Comparison of ENCODE assay signal across 11 mouse cellular contexts in genomic region chr17:27603522-27604234, GRCm38 (mm10). TPM values are rescaled to one million over a fixed set of nuclear protein-coding genes. Genes with fewer than 3 reads are reported as not detected.
DNase-seq lines count a peak whose midpoint lies in the region; ATAC-seq and TF ChIP-seq lines count a peak whose summit lies in the region.
"Had no signal": no experiment of that assay in that cellular context is flagged by ENCODE, and none has a peak within 500 bp of the region (broad histone marks: within the 10 kb centered on the region; RNA-seq: fewer than 3 reads in every experiment).

No protein-coding gene starts in this region.

- H3K9ac ChIP-seq in midbrain, embryonic 14.5 days (replicated peaks; ENCODE audit: low read length): no peak overlapping the region
- no peak overlapping the region for H3K9ac ChIP-seq in midbrain, embryonic 16.5 days (ENCODE audit: low read depth, low read length)
- peak overlapping the region; percentile 66 for H3K9ac ChIP-seq in heart, embryonic 16.5 days (ENCODE audit: low read length)
- no peak overlapping the region for H3K9ac ChIP-seq in kidney, embryonic 16.5 days (replicated peaks; ENCODE audit: low read length)
- H3K9ac ChIP-seq in intestine, postnatal 0 days (ENCODE audit: low read depth, low read length): no peak overlapping the region
- H3K9ac ChIP-seq: lung, embryonic 15.5 days had no signal

- no peak for TF ChIP-seq CTCF in intestine, postnatal 0 days (IDR thresholded peaks at IDR 0.05; ENCODE audit: low read depth)

- peaks cover 37% of the 10 kb centered on the region for H3K4me1 ChIP-seq in midbrain, embryonic 14.5 days (ENCODE audit: control insufficient read depth, insufficient read depth, low read length)
- peaks cover 26% of the 10 kb centered on the region for H3K4me1 ChIP-seq in midbrain, embryonic 16.5 days (ENCODE audit: control insufficient read depth, insufficient read depth, low read length)
- H3K4me1 ChIP-seq in heart, embryonic 16.5 days (ENCODE audit: control insufficient read depth, insufficient read depth, low read length): peaks cover 65% of the 10 kb centered on the region
- H3K4me1 ChIP-seq in kidney, embryonic 16.5 days (ENCODE audit: insufficient read depth, low read length): peaks cover 24% of the 10 kb centered on the region
- H3K4me1 ChIP-seq in intestine, postnatal 0 days (replicated peaks; ENCODE audit: control insufficient read depth, insufficient read depth, low read length): no peaks in the 10 kb centered on the region

- no peaks in the 10 kb centered on the region for H3K27me3 ChIP-seq in midbrain, embryonic 14.5 days (ENCODE audit: control insufficient read depth, insufficient read depth, low read length)
- H3K27me3 ChIP-seq in midbrain, embryonic 16.5 days (ENCODE audit: control insufficient read depth, insufficient read depth, low read depth, low read length): no peaks in the 10 kb centered on the region
- no peaks in the 10 kb centered on the region for H3K27me3 ChIP-seq in heart, embryonic 16.5 days (ENCODE audit: control insufficient read depth, insufficient read depth, low read length)
- no peaks in the 10 kb centered on the region for H3K27me3 ChIP-seq in kidney, embryonic 16.5 days (ENCODE audit: insufficient read depth, low read length)
- no peaks in the 10 kb centered on the region for H3K27me3 ChIP-seq in intestine, postnatal 0 days (replicated peaks; ENCODE audit: control insufficient read depth, insufficient read depth, low read length)
- H3K27me3 ChIP-seq: lung, embryonic 15.5 days had no signal

- no peak for ATAC-seq in midbrain, embryonic 14.5 days (ENCODE audit: low FRiP score, low TSS enrichment)
- ATAC-seq in midbrain, embryonic 16.5 days: no peak
- ATAC-seq in heart, embryonic 16.5 days (replicated peaks; ENCODE audit: extremely low read depth, insufficient read depth, low FRiP score): peak; percentile 86
- ATAC-seq in kidney, embryonic 16.5 days (ENCODE audit: low FRiP score, low TSS enrichment): no peak
- ATAC-seq in intestine, postnatal 0 days: no peak

- peak; percentile 70 for DNase-seq in cerebellum, adult 9-11 months
- no peak for DNase-seq in cerebellum, adult 9-10 months
- no peak for DNase-seq in midbrain, embryonic 14.5 days
- DNase-seq in skeletal muscle tissue, adult 2 months (ENCODE audit: low read depth, low spot score): peak; percentile 83
- DNase-seq: thymus, adult 2 months had no signal

- 75% methylated on average over 21 of the region's 21 CpGs for WGBS in midbrain, embryonic 14.5 days
- 65% methylated on average over 21 of the region's 21 CpGs for WGBS in midbrain, embryonic 16.5 days
- WGBS in heart, embryonic 16.5 days: 39% methylated on average over 21 of the region's 21 CpGs
- 76% methylated on average over 21 of the region's 21 CpGs for WGBS in kidney, embryonic 16.5 days
- WGBS in intestine, postnatal 0 days: 74% methylated on average over 21 of the region's 21 CpGs

- 0 out of 2 replicates have a peak overlapping the region, but pooled peaks have one; percentile 26 for H3K27ac ChIP-seq in midbrain, embryonic 14.5 days (replicated peaks; ENCODE audit: low read depth, low read length)
- H3K27ac ChIP-seq in midbrain, embryonic 16.5 days (ENCODE audit: low read length): no peak overlapping the region
- peak overlapping the region; percentile 97 for H3K27ac ChIP-seq in heart, embryonic 16.5 days (ENCODE audit: low read length)
- no peak overlapping the region for H3K27ac ChIP-seq in kidney, embryonic 16.5 days (ENCODE audit: low read length)
- no peak overlapping the region for H3K27ac ChIP-seq in intestine, postnatal 0 days (ENCODE audit: low read depth, low read length)
- H3K27ac ChIP-seq: lung, embryonic 15.5 days had no signal

- H3K4me2 ChIP-seq in midbrain, embryonic 14.5 days (ENCODE audit: low read length): no peak overlapping the region
- no peak overlapping the region for H3K4me2 ChIP-seq in midbrain, embryonic 16.5 days (ENCODE audit: low read length)
- H3K4me2 ChIP-seq in heart, embryonic 16.5 days (ENCODE audit: low read depth, low read length): peak overlapping the region; percentile 51
- H3K4me2 ChIP-seq in kidney, embryonic 16.5 days (replicated peaks; ENCODE audit: low read depth, low read length): no peak overlapping the region
- H3K4me2 ChIP-seq in intestine, postnatal 0 days (replicated peaks; ENCODE audit: low read depth): no peak overlapping the region
- H3K4me2 ChIP-seq: lung, embryonic 15.5 days had no signal

- H3K9me3 ChIP-seq in midbrain, embryonic 14.5 days (ENCODE audit: control insufficient read depth, low read length): no peaks in the 10 kb centered on the region
- H3K9me3 ChIP-seq in midbrain, embryonic 16.5 days (replicated peaks; ENCODE audit: control insufficient read depth, low read length, poor library complexity, severe bottlenecking): no peaks in the 10 kb centered on the region
- no peaks in the 10 kb centered on the region for H3K9me3 ChIP-seq in heart, embryonic 16.5 days (replicated peaks; ENCODE audit: control insufficient read depth, low read length)
- H3K9me3 ChIP-seq in kidney, embryonic 16.5 days (ENCODE audit: low read length): no peaks in the 10 kb centered on the region
- no peaks in the 10 kb centered on the region for H3K9me3 ChIP-seq in intestine, postnatal 0 days (ENCODE audit: control insufficient read depth)
- H3K9me3 ChIP-seq: lung, embryonic 15.5 days had no signal

- no peak overlapping the region for H3K4me3 ChIP-seq in midbrain, embryonic 14.5 days (replicated peaks; ENCODE audit: low read depth, low read length)
- H3K4me3 ChIP-seq in midbrain, embryonic 16.5 days (ENCODE audit: low read depth, low read length): no peak overlapping the region
- H3K4me3 ChIP-seq in heart, embryonic 16.5 days (ENCODE audit: low read length): 0 out of 2 replicates have a peak overlapping the region, but pooled peaks have one; percentile 8
- no peak overlapping the region for H3K4me3 ChIP-seq in kidney, embryonic 16.5 days (ENCODE audit: low read length)
- no peak overlapping the region for H3K4me3 ChIP-seq in intestine, postnatal 0 days (ENCODE audit: low read depth, low read length)
- H3K4me3 ChIP-seq: lung, embryonic 15.5 days had no signal

- 0 out of 2 replicates have a peak, but pooled peaks cover 8% of the 10 kb centered on the region for H3K36me3 ChIP-seq in midbrain, embryonic 14.5 days (ENCODE audit: control insufficient read depth, insufficient read depth, low read length)
- H3K36me3 ChIP-seq in midbrain, embryonic 16.5 days (ENCODE audit: control insufficient read depth, insufficient read depth, low read length): no peaks in the 10 kb centered on the region
- no peaks in the 10 kb centered on the region for H3K36me3 ChIP-seq in heart, embryonic 16.5 days (ENCODE audit: control insufficient read depth, insufficient read depth)
- 0 out of 2 replicates have a peak, but pooled peaks cover 2% of the 10 kb centered on the region for H3K36me3 ChIP-seq in kidney, embryonic 16.5 days (ENCODE audit: insufficient read depth, low read length)
- no peaks in the 10 kb centered on the region for H3K36me3 ChIP-seq in intestine, postnatal 0 days (ENCODE audit: control insufficient read depth, insufficient read depth)

RNA-seq across cellular contexts. Expression of gene Nudt3, which starts 19.6 kb away (rescaled TPM):
- 117 and 224 TPM in 2 replicates for polyA plus RNA-seq in midbrain, embryonic 14.5 days (2014; fragmentation: Nextera tagmentation; extraction: Ambion mirVana)
- polyA plus RNA-seq in midbrain, embryonic 16.5 days (2015; fragmentation: Nextera tagmentation; extraction: Ambion mirVana): 246 and 248 TPM in 2 replicates
- 162 and 176 TPM in 2 replicates for polyA plus RNA-seq in heart, embryonic 16.5 days (2015; fragmentation: Nextera tagmentation; extraction: Ambion mirVana)
- 81.8 and 84.1 TPM in 2 replicates for polyA plus RNA-seq in kidney, embryonic 16.5 days (2015; fragmentation: Nextera tagmentation; extraction: Ambion mirVana)
- 43.3 and 43.4 TPM in 2 replicates for polyA plus RNA-seq in intestine, postnatal 0 days (2015; fragmentation: Nextera tagmentation; extraction: Ambion mirVana)

RNA-seq across cellular contexts. Expression of gene RPS10-NUDT3, which starts 31.3 kb away (rescaled TPM):
- not detected in 2 replicates for polyA plus RNA-seq in midbrain, embryonic 14.5 days (2014; fragmentation: Nextera tagmentation; extraction: Ambion mirVana)
- not detected in 2 replicates for polyA plus RNA-seq in midbrain, embryonic 16.5 days (2015; fragmentation: Nextera tagmentation; extraction: Ambion mirVana)
- not detected in 2 replicates for polyA plus RNA-seq in heart, embryonic 16.5 days (2015; fragmentation: Nextera tagmentation; extraction: Ambion mirVana)
- polyA plus RNA-seq in kidney, embryonic 16.5 days (2015; fragmentation: Nextera tagmentation; extraction: Ambion mirVana): not detected in 2 replicates
- not detected in 2 replicates for polyA plus RNA-seq in intestine, postnatal 0 days (2015; fragmentation: Nextera tagmentation; extraction: Ambion mirVana)
- polyA plus RNA-seq: intestine, embryonic 14.5 days; lung, embryonic 15.5 days; thymus, adult 2 months had no signal

RNA-seq across cellular contexts. Expression of gene Rps10, which starts 32.8 kb away (rescaled TPM):
- 563 and 615 TPM in 2 replicates for polyA plus RNA-seq in midbrain, embryonic 14.5 days (2014; fragmentation: Nextera tagmentation; extraction: Ambion mirVana)
- polyA plus RNA-seq in midbrain, embryonic 16.5 days (2015; fragmentation: Nextera tagmentation; extraction: Ambion mirVana): 400 and 420 TPM in 2 replicates
- 511 and 514 TPM in 2 replicates for polyA plus RNA-seq in heart, embryonic 16.5 days (2015; fragmentation: Nextera tagmentation; extraction: Ambion mirVana)
- polyA plus RNA-seq in kidney, embryonic 16.5 days (2015; fragmentation: Nextera tagmentation; extraction: Ambion mirVana): 825 and 828 TPM in 2 replicates
- 591 and 603 TPM in 2 replicates for polyA plus RNA-seq in intestine, postnatal 0 days (2015; fragmentation: Nextera tagmentation; extraction: Ambion mirVana)

RNA-seq across cellular contexts. Expression of gene AI413582, which starts 38.1 kb away (rescaled TPM):
- polyA plus RNA-seq in midbrain, embryonic 14.5 days (2014; fragmentation: Nextera tagmentation; extraction: Ambion mirVana): 51.9 and 74.5 TPM in 2 replicates
- 55.4 and 65.8 TPM in 2 replicates for polyA plus RNA-seq in midbrain, embryonic 16.5 days (2015; fragmentation: Nextera tagmentation; extraction: Ambion mirVana)
- 22.2 and 22.6 TPM in 2 replicates for polyA plus RNA-seq in heart, embryonic 16.5 days (2015; fragmentation: Nextera tagmentation; extraction: Ambion mirVana)
- 20.2 and 23.4 TPM in 2 replicates for polyA plus RNA-seq in kidney, embryonic 16.5 days (2015; fragmentation: Nextera tagmentation; extraction: Ambion mirVana)
- 80.3 and 83.0 TPM in 2 replicates for polyA plus RNA-seq in intestine, postnatal 0 days (2015; fragmentation: Nextera tagmentation; extraction: Ambion mirVana)

RNA-seq across cellular contexts. Expression of gene Hmga1, which starts 47.4 kb away (rescaled TPM):
- polyA plus RNA-seq in midbrain, embryonic 14.5 days (2014; fragmentation: Nextera tagmentation; extraction: Ambion mirVana): 134 and 143 TPM in 2 replicates
- polyA plus RNA-seq in midbrain, embryonic 16.5 days (2015; fragmentation: Nextera tagmentation; extraction: Ambion mirVana): 124 and 134 TPM in 2 replicates
- polyA plus RNA-seq in heart, embryonic 16.5 days (2015; fragmentation: Nextera tagmentation; extraction: Ambion mirVana): 135 and 186 TPM in 2 replicates
- 257 and 279 TPM in 2 replicates for polyA plus RNA-seq in kidney, embryonic 16.5 days (2015; fragmentation: Nextera tagmentation; extraction: Ambion mirVana)
- 108 and 116 TPM in 2 replicates for polyA plus RNA-seq in intestine, postnatal 0 days (2015; fragmentation: Nextera tagmentation; extraction: Ambion mirVana)

Comparison
In these comparisons a context has a peak if more than half of its experiments do, and no peak if none do; other contexts are left out.
1. DNase-seq: peak in cerebellum, adult 9-11 months (single experiment) and skeletal muscle tissue, adult 2 months (single experiment); none in cerebellum, adult 9-10 months (single experiment) and midbrain, embryonic 14.5 days (single experiment).
2. H3K27ac ChIP-seq: peak in midbrain, embryonic 14.5 days (single experiment) and heart, embryonic 16.5 days (single experiment); none in midbrain, embryonic 16.5 days (single experiment), kidney, embryonic 16.5 days (single experiment) and intestine, postnatal 0 days (single experiment).